Mouse (Mus musculus) embryonic fibroblast, embryonic 13.5 days (primary cell): ENCODE measurements around the gene Greb1.

ENCODE experiments used
- CTCF ChIP-seq: IDR thresholded peaks from 2 replicates; pipeline ENCODE4 v1.5.1; 2011; ENCODE audit warnings: mild to moderate bottlenecking, control low read depth, low read length, moderate library complexity, borderline replicate concordance; ENCODE audit not compliant: insufficient read depth
- POLR2A ChIP-seq: IDR thresholded peaks from 2 replicates; pipeline ENCODE4 v1.6.1; 2011; ENCODE audit warnings: low read depth, mild to moderate bottlenecking, control low read depth, low read length, moderate library complexity

GRCm38 (mm10) chr12:16634075-16634813 lies 166.4 kb downstream of the Greb1 start:
- TF ChIP-seq CTCF (peak; percentile 54; the same call in 1 of the 2 replicates), POLR2A (no peak)
